Mouse (Mus musculus) adrenal gland, postnatal 4 days (tissue): ENCODE results near the gene Cpm. TPM values are rescaled to one million over a fixed set of nuclear protein-coding genes. Genes with fewer than 3 reads are reported as not detected.

Experiments used
- DNase-seq, 2 experiments: peaks; one replicate each; pipeline ENCODE4 v3.0.0; 2021 to 2022; ENCODE audit warnings: low spot score in 2 of 2, mixed read lengths in 2 of 2
- total RNA-seq, 2 experiments: library from RNA; stranded (reverse); gene quantifications; 2 replicates each; pipeline ENCODE4 v1.2.3; 2021

Cpm gene
- total RNA-seq, 2 experiments from 2014 or later: 24.4 to 25.3 TPM

- no peak for DNase-seq
Measured at GRCm38 (mm10) chr10:117619041-117619861, 10.0 kb upstream of the Cpm start.

- DNase-seq: no peak
Measured at GRCm38 (mm10) chr10:117619862-117620179, 9.5 kb upstream of the Cpm start.

- DNase-seq: no peak
Measured at GRCm38 (mm10) chr10:117620530-117620929, 8.8 kb upstream of the Cpm start.

- no peak for DNase-seq
Measured at GRCm38 (mm10) chr10:117620934-117621501, 8.3 kb upstream of the Cpm start.

GRCm38 (mm10) chr10:117621616-117622533 is 7.4 kb upstream of the Cpm start:
- DNase-seq: no peak

- DNase-seq: no peak
Measured at GRCm38 (mm10) chr10:117623358-117623757, 5.9 kb upstream of the Cpm start.

- DNase-seq: no peak
Measured at GRCm38 (mm10) chr10:117624222-117624621, 5.1 kb upstream of the Cpm start.

- no peak for DNase-seq
Measured at GRCm38 (mm10) chr10:117624655-117625497, 4.4 kb upstream of the Cpm start.

GRCm38 (mm10) chr10:117625500-117626296 is 3.6 kb upstream of the Cpm start:
- DNase-seq: no peak

- no peak for DNase-seq
Measured at GRCm38 (mm10) chr10:117626297-117626613, 3.0 kb upstream of the Cpm start.

- no peak for DNase-seq
Measured at GRCm38 (mm10) chr10:117626840-117627615, 2.3 kb upstream of the Cpm start.

GRCm38 (mm10) chr10:117627616-117627930 is 1.7 kb upstream of the Cpm start:
- no peak for DNase-seq

- no peak for DNase-seq
Measured at GRCm38 (mm10) chr10:117627949-117628348, 1.4 kb upstream of the Cpm start.

GRCm38 (mm10) chr10:117628363-117629168 is 734 bp upstream of the Cpm start:
- no peak for DNase-seq

- DNase-seq: no peak
Measured at GRCm38 (mm10) chr10:117630176-117630575, 876 bp downstream of the Cpm start.

- DNase-seq: no peak
Measured at GRCm38 (mm10) chr10:117630810-117631209, 1.5 kb downstream of the Cpm start.

GRCm38 (mm10) chr10:117631562-117632259 is 2.4 kb downstream of the Cpm start:
- DNase-seq: no peak

- no peak for DNase-seq
Measured at GRCm38 (mm10) chr10:117632394-117632793, 3.1 kb downstream of the Cpm start.
